Mouse (Mus musculus) neural tube, embryonic 14.5 days (tissue): Measurements from ENCODE around the gene Dcst1. TPM values are rescaled to one million over a fixed set of nuclear protein-coding genes. Genes with fewer than 3 reads are reported as not detected.

Experiments used
- ATAC-seq: fragments of 200-750 bp; cut with Nextera tagmentation; 2 replicates; pipeline ENCODE4 v1.8.0; 2017; ENCODE audit warnings: low read depth, mild to moderate bottlenecking, moderate TSS enrichment, moderate library complexity
- H3K27ac ChIP-seq: fragments of 300-500 bp; sonication (generic); 2 replicates; pipeline ENCODE4 v1.5.1; 2014; ENCODE audit warnings: low read depth, mild to moderate bottlenecking, control low read depth, low read length, moderate library complexity, mixed read lengths
- H3K27me3 ChIP-seq: fragments of 300-500 bp; sonication (generic); 2 replicates; pipeline ENCODE4 v1.6.1; 2014; ENCODE audit warnings: low read length; ENCODE audit not compliant: control insufficient read depth, insufficient read depth
- H3K36me3 ChIP-seq: fragments of 300-500 bp; sonication (generic); 2 replicates; pipeline ENCODE4 v1.6.1; 2014; ENCODE audit warnings: low read length, mixed read lengths; ENCODE audit not compliant: control insufficient read depth, insufficient read depth
- H3K4me1 ChIP-seq: fragments of 300-500 bp; sonication (generic); 2 replicates; pipeline ENCODE4 v1.6.1; 2014; ENCODE audit warnings: low read length; ENCODE audit not compliant: control insufficient read depth, insufficient read depth
- H3K4me2 ChIP-seq: fragments of 300-500 bp; sonication (generic); 2 replicates; pipeline ENCODE4 v1.6.1; 2014; ENCODE audit warnings: mild to moderate bottlenecking, low read depth, low read length, control low read depth
- H3K4me3 ChIP-seq: fragments of 300-500 bp; sonication (generic); 2 replicates; pipeline ENCODE4 v1.5.1; 2014; ENCODE audit warnings: low read depth, low read length, control low read depth, mixed read lengths
- H3K9ac ChIP-seq: fragments of 300-500 bp; sonication (generic); replicated peaks from 2 replicates; pipeline ENCODE4 v1.6.1; 2014; ENCODE audit warnings: low read depth, mild to moderate bottlenecking, control low read depth, low read length, mixed read lengths
- H3K9me3 ChIP-seq: fragments of 300-500 bp; sonication (generic); 2 replicates; pipeline ENCODE4 v1.6.1; 2016; ENCODE audit warnings: low read length; ENCODE audit not compliant: control insufficient read depth
- WGBS: fragments of 180-500 bp; shearing (Covaris S2); extraction: QIAGEN DNeasy Blood & Tissue Kit; methylation state at CpG from one replicate; pipeline ENCODE4 v1.1.7; 2014; 5-methylcytosine and 5-hydroxymethylcytosine counted together
- polyA plus RNA-seq: library from polyadenylated mRNA; unstranded; fragments of >200 nt; fragmentation: Nextera tagmentation; extraction: Ambion mirVana; gene quantifications from 2 replicates; pipeline ENCODE4 v1.2.1, GENCODE M21; 2014

The Dcst1 gene
- polyA plus RNA-seq, 1 experiment from 2014 or later: 1.4 TPM

- H3K4me1 ChIP-seq: peaks cover 23% of the 10 kb centered on the region
- ATAC-seq: no peak
- peak overlapping the region; percentile 34 for H3K4me3 ChIP-seq
- H3K27me3 ChIP-seq: peaks cover 5% of the 10 kb centered on the region; the same call in 1 of the 2 replicates
- H3K4me2 ChIP-seq: peak overlapping the region; percentile 97
- H3K27ac ChIP-seq: no peak overlapping the region; the same call in 1 of the 2 replicates
- under 1% methylated on average over 41 of the region's 44 CpGs for WGBS
- H3K36me3 ChIP-seq: no peaks in the 10 kb centered on the region
- H3K9ac ChIP-seq: 0 out of 2 replicates have a peak overlapping the region, but pooled peaks have one; percentile 28
- H3K9me3 ChIP-seq: no peaks in the 10 kb centered on the region
Measured at GRCm38 (mm10) chr3:89395806-89396653, 31.0 kb upstream of the Dcst1 start.

GRCm38 (mm10) chr3:89395419-89395805, 30.4 kb upstream of the Dcst1 start:
- WGBS: 1% methylated on average over 10 of the region's 10 CpGs
- H3K27me3 ChIP-seq: peaks cover 5% of the 10 kb centered on the region; the same call in 1 of the 2 replicates
- H3K36me3 ChIP-seq: no peaks in the 10 kb centered on the region
- H3K9ac ChIP-seq: no peak overlapping the region
- no peak for ATAC-seq
- peak overlapping the region; percentile 97 for H3K4me2 ChIP-seq
- H3K4me1 ChIP-seq: peaks cover 28% of the 10 kb centered on the region
- H3K4me3 ChIP-seq: peak overlapping the region; percentile 45
- H3K9me3 ChIP-seq: no peaks in the 10 kb centered on the region
- no peak overlapping the region for H3K27ac ChIP-seq

- Histone ChIP-seq H3K4me3 (peak overlapping the region; percentile 45), H3K27me3 (peaks cover 5% of the 10 kb centered on the region; the same call in 1 of the 2 replicates), H3K27ac (no peak overlapping the region), H3K4me1 (peaks cover 28% of the 10 kb centered on the region), H3K4me2 (peak overlapping the region; percentile 97), H3K9me3 (no peaks in the 10 kb centered on the region), H3K9ac (no peak overlapping the region), H3K36me3 (no peaks in the 10 kb centered on the region)
- no peak for ATAC-seq
- WGBS: 0% methylated on average over 11 of the region's 12 CpGs
Measured at GRCm38 (mm10) chr3:89394894-89395256, 29.8 kb upstream of the Dcst1 start.

- H3K4me2 ChIP-seq: peak within 1 kb of the TSS; percentile 97
- H3K9ac ChIP-seq: peak within 1 kb of the TSS; percentile 29; the same call in 1 of the 2 replicates
- peak within 1 kb of the TSS; percentile 41 for H3K27ac ChIP-seq
- under 1% methylated on average over 36 of the region's 42 CpGs for WGBS
- peaks cover 28% of the 10 kb centered on the region for H3K4me1 ChIP-seq
- H3K27me3 ChIP-seq: peaks cover 5% of the 10 kb centered on the region; the same call in 1 of the 2 replicates
- H3K36me3 ChIP-seq: no peaks in the 10 kb centered on the region
- no peaks in the 10 kb centered on the region for H3K9me3 ChIP-seq
- ATAC-seq: peak; percentile 47
- peak within 1 kb of the TSS; percentile 45 for H3K4me3 ChIP-seq
Measured at GRCm38 (mm10) chr3:89394006-89394893, 29.2 kb upstream of the Dcst1 start, which contains the start of gene Zbtb7b. TSS of gene Zbtb7b (minus strand) at chr3:89394776.

GRCm38 (mm10) chr3:89393605-89394004, 28.6 kb upstream of the Dcst1 start:
- peak; percentile 91 for ATAC-seq
- peak overlapping the region; percentile 97 for H3K4me2 ChIP-seq
- 0% methylated on average over 15 of the region's 15 CpGs for whole genome bisulfite sequencing
- H3K9me3 ChIP-seq: no peaks in the 10 kb centered on the region
- peak overlapping the region; percentile 29; the same call in 1 of the 2 replicates for H3K9ac ChIP-seq
- peaks cover 28% of the 10 kb centered on the region for H3K4me1 ChIP-seq
- peaks cover 5% of the 10 kb centered on the region; the same call in 1 of the 2 replicates for H3K27me3 ChIP-seq
- H3K27ac ChIP-seq: peak overlapping the region; percentile 41; the same call in 1 of the 2 replicates
- H3K4me3 ChIP-seq: peak overlapping the region; percentile 45
- H3K36me3 ChIP-seq: no peaks in the 10 kb centered on the region

- Histone ChIP-seq H3K4me2 (peak overlapping the region; percentile 97), H3K27me3 (peaks cover 5% of the 10 kb centered on the region; the same call in 1 of the 2 replicates), H3K9ac (no peak overlapping the region), H3K4me3 (peak overlapping the region; percentile 45), H3K9me3 (no peaks in the 10 kb centered on the region), H3K36me3 (no peaks in the 10 kb centered on the region), H3K27ac (no peak overlapping the region), H3K4me1 (peaks cover 28% of the 10 kb centered on the region)
- ATAC-seq: no peak
- under 1% methylated on average over 21 of the region's 24 CpGs for WGBS
Measured at GRCm38 (mm10) chr3:89392871-89393311, 27.8 kb upstream of the Dcst1 start.

- Histone ChIP-seq H3K36me3 (no peaks in the 10 kb centered on the region), H3K4me3 (peak overlapping the region; percentile 45), H3K9ac (peak overlapping the region; percentile 55), H3K27ac (no peak overlapping the region), H3K4me1 (peaks cover 28% of the 10 kb centered on the region), H3K27me3 (peaks cover 5% of the 10 kb centered on the region; the same call in 1 of the 2 replicates), H3K4me2 (peak overlapping the region; percentile 97), H3K9me3 (no peaks in the 10 kb centered on the region)
- no peak for ATAC-seq
- WGBS: under 1% methylated on average over 51 of the region's 56 CpGs
Measured at GRCm38 (mm10) chr3:89391663-89392511, 26.8 kb upstream of the Dcst1 start.
